Mouse (Mus musculus): ENCODE measurements around the gene Trappc3.

DNA sequence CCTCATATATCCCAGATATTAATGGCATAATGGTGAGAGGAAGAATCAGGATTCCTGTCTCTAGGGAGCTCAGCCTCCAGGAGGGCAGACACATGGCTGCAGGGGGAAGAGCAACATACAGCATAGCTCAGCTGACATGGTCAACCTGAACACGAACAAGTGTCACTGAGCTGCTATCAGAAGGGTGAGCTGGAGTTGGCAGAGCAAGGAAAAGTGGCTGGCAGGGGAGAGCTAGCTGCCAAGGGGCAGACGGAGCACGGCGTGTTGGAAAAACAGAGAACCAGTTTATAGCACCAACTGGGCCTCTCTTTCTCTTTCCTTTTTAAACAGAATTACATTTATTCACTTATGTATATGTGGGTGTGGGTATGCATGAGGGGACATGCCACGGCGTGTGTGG, 19.6 kb upstream of the Trappc3 start:
- TF ChIP-seq CTCF (IDR thresholded peaks at IDR 0.05; ENCODE audit: insufficient read depth, low read length): no peak
- no peak for TF ChIP-seq POLR2A (IDR thresholded peaks at IDR 0.05; ENCODE audit: borderline replicate concordance, extremely low read depth, low read depth, low read length)

Measured in lung, adult 2 months (tissue).